Mouse (Mus musculus) testis, postnatal 14 days (tissue): Measurements from ENCODE around the gene Gstt2.

ENCODE experiments used
- DNase-seq: peaks from one replicate; pipeline ENCODE4 v3.0.0; 2021; ENCODE audit warnings: low spot score

Gstt2 gene

GRCm38 (mm10) chr10:75837248-75837759, at the start of gene Gstt2:
Gene Gstt2 (minus strand): TSS chr10:75837424.
- DNase-seq: peak; percentile 93

GRCm38 (mm10) chr10:75884742-75885141, 47.5 kb upstream of the Gstt2 start:
- DNase-seq: no peak

- DNase-seq: peak; percentile 82
Observed at GRCm38 (mm10) chr10:75883232-75883552, 46.0 kb upstream of the Gstt2 start.

GRCm38 (mm10) chr10:75882433-75883231, 45.4 kb upstream of the Gstt2 start:
- DNase-seq: no peak

- DNase-seq: no peak
Observed at GRCm38 (mm10) chr10:75881578-75882432, 44.6 kb upstream of the Gstt2 start.

- no peak for DNase-seq
Observed at GRCm38 (mm10) chr10:75880771-75881577, 43.8 kb upstream of the Gstt2 start.

GRCm38 (mm10) chr10:75880351-75880750, 43.1 kb upstream of the Gstt2 start:
- no peak for DNase-seq

GRCm38 (mm10) chr10:75878836-75879235, 41.6 kb upstream of the Gstt2 start:
- no peak for DNase-seq

GRCm38 (mm10) chr10:75873543-75874170, 36.4 kb upstream of the Gstt2 start:
- DNase-seq: no peak

GRCm38 (mm10) chr10:75872915-75873542, 35.8 kb upstream of the Gstt2 start:
- DNase-seq: peak; percentile 64

GRCm38 (mm10) chr10:75872025-75872914, 35.0 kb upstream of the Gstt2 start:
- no peak for DNase-seq

GRCm38 (mm10) chr10:75861587-75861986, 24.4 kb upstream of the Gstt2 start:
- DNase-seq: no peak

- peak; percentile 45 for DNase-seq
Observed at GRCm38 (mm10) chr10:75860746-75861145, 23.5 kb upstream of the Gstt2 start.

GRCm38 (mm10) chr10:75859786-75860470, 22.7 kb upstream of the Gstt2 start, which contains the start of gene Mif:
Gene Mif (minus strand): TSS chr10:75860240.
- peak; percentile 84 for DNase-seq

GRCm38 (mm10) chr10:75859107-75859746, 22.0 kb upstream of the Gstt2 start:
- peak; percentile 46 for DNase-seq

GRCm38 (mm10) chr10:75857598-75857997, 20.4 kb upstream of the Gstt2 start:
- no peak for DNase-seq

- no peak for DNase-seq
Observed at GRCm38 (mm10) chr10:75856976-75857375, 19.8 kb upstream of the Gstt2 start.

- DNase-seq: no peak
Observed at GRCm38 (mm10) chr10:75856155-75856907, 19.1 kb upstream of the Gstt2 start.
